Mouse (Mus musculus): ENCODE results near the gene Sh3bgrl2.

- no peak for TF ChIP-seq CTCF (IDR thresholded peaks at IDR 0.05; ENCODE audit: insufficient read depth, low read depth, low read length)
- no peak for TF ChIP-seq POLR2A (IDR thresholded peaks at IDR 0.05; ENCODE audit: insufficient read depth, low read depth, low read length)
These were observed 14.9 kb upstream of the Sh3bgrl2 start for GRCm38 (mm10) chr9:83533044-83533769.

All from olfactory bulb, adult 2 months (tissue).